8 mouse cellular contexts compared by ENCODE assay signal in genomic region chr4:41568682-41569410, GRCm38 (mm10). TPM values are rescaled to one million over a fixed set of nuclear protein-coding genes. Genes with fewer than 3 reads are reported as not detected.
DNase-seq lines count a peak whose midpoint lies in the region; ATAC-seq and TF ChIP-seq lines count a peak whose summit lies in the region.

No protein-coding gene starts in this region.

- peak overlapping the region; percentile 53 for H3K4me2 ChIP-seq in forebrain, embryonic 15.5 days (replicated peaks)
- peak overlapping the region; percentile 80 for H3K4me2 ChIP-seq in hindbrain, embryonic 14.5 days (replicated peaks)
- peak overlapping the region; percentile 73 for H3K4me2 ChIP-seq in midbrain, embryonic 11.5 days

- peaks cover 35% of the 10 kb centered on the region for H3K4me1 ChIP-seq in forebrain, embryonic 15.5 days
- H3K4me1 ChIP-seq in hindbrain, embryonic 14.5 days (replicated peaks; ENCODE audit: control insufficient read depth, insufficient read depth, low read length), result peaks cover 28% of the 10 kb centered on the region
- peaks cover 29% of the 10 kb centered on the region for H3K4me1 ChIP-seq in limb, embryonic 10.5 days
- peaks cover 25% of the 10 kb centered on the region for H3K4me1 ChIP-seq in midbrain, embryonic 11.5 days (ENCODE audit: control insufficient read depth, insufficient read depth, low read length)

- TF ChIP-seq CTCF in brain, embryonic 14.5 days (IDR thresholded peaks at IDR 0.05; ENCODE audit: borderline replicate concordance, extremely low read depth, insufficient read depth, insufficient read length), result no peak

- no peaks in the 10 kb centered on the region for H3K36me3 ChIP-seq in forebrain, embryonic 15.5 days
- no peaks in the 10 kb centered on the region for H3K36me3 ChIP-seq in hindbrain, embryonic 14.5 days (replicated peaks; ENCODE audit: control insufficient read depth, insufficient read depth)
- no peaks in the 10 kb centered on the region for H3K36me3 ChIP-seq in limb, embryonic 10.5 days
- H3K36me3 ChIP-seq in midbrain, embryonic 11.5 days (ENCODE audit: control insufficient read depth, insufficient read depth, low read length), result no peaks in the 10 kb centered on the region

- peak; percentile 44 for DNase-seq in kidney, adult 11 months
- no peak for DNase-seq in kidney, adult 9 months
- DNase-seq in brain, embryonic 14.5 days (ENCODE audit: low read depth), result peak; percentile 77
- peak; percentile 49 for DNase-seq in hindbrain, embryonic 14.5 days (ENCODE audit: low spot score)
- no peak for DNase-seq in limb, embryonic 10.5 days (ENCODE audit: low spot score)
- DNase-seq in midbrain, embryonic 11.5 days (ENCODE audit: low spot score, missing footprints), result peak; percentile 95
- peak; percentile 46 for DNase-seq in testis, postnatal 14 days (ENCODE audit: low spot score)

- peak overlapping the region; percentile 80 for H3K4me3 ChIP-seq in forebrain, embryonic 15.5 days
- peak overlapping the region; percentile 81 for H3K4me3 ChIP-seq in hindbrain, embryonic 14.5 days (replicated peaks; ENCODE audit: low read length)
- H3K4me3 ChIP-seq in limb, embryonic 10.5 days, result peak overlapping the region; percentile 80
- H3K4me3 ChIP-seq in midbrain, embryonic 11.5 days (ENCODE audit: low read depth, low read length), result peak overlapping the region; percentile 60

- ATAC-seq in forebrain, embryonic 15.5 days (replicated peaks), result peak; percentile 21
- peak; percentile 12 for ATAC-seq in hindbrain, embryonic 14.5 days (ENCODE audit: low FRiP score)
- ATAC-seq in midbrain, embryonic 11.5 days (ENCODE audit: low FRiP score), result peak; percentile 10; the same call in 1 of the 2 replicates

- no peaks in the 10 kb centered on the region for H3K9me3 ChIP-seq in forebrain, embryonic 15.5 days
- no peaks in the 10 kb centered on the region for H3K9me3 ChIP-seq in hindbrain, embryonic 14.5 days (ENCODE audit: control insufficient read depth, low read length)
- 0 out of 2 replicates have a peak, but pooled peaks cover 1% of the 10 kb centered on the region for H3K9me3 ChIP-seq in limb, embryonic 10.5 days (replicated peaks)
- H3K9me3 ChIP-seq in midbrain, embryonic 11.5 days (ENCODE audit: control insufficient read depth, low read length), result no peaks in the 10 kb centered on the region

- peak overlapping the region; percentile 81 for H3K9ac ChIP-seq in forebrain, embryonic 15.5 days (replicated peaks)
- peak overlapping the region; percentile 85 for H3K9ac ChIP-seq in hindbrain, embryonic 14.5 days
- H3K9ac ChIP-seq in midbrain, embryonic 11.5 days (ENCODE audit: low read length), result peak overlapping the region; percentile 59

- TF ChIP-seq POLR2A in brain, embryonic 14.5 days (IDR thresholded peaks at IDR 0.05; ENCODE audit: borderline replicate concordance, extremely low read depth, insufficient read depth, insufficient read length, poor library complexity, severe bottlenecking), result no peak

- H3K27me3 ChIP-seq in forebrain, embryonic 15.5 days, result no peaks in the 10 kb centered on the region
- H3K27me3 ChIP-seq in hindbrain, embryonic 14.5 days (ENCODE audit: control insufficient read depth, insufficient read depth, low read length), result no peaks in the 10 kb centered on the region
- peaks cover 51% of the 10 kb centered on the region for H3K27me3 ChIP-seq in limb, embryonic 10.5 days (ENCODE audit: low read depth, poor library complexity, severe bottlenecking)
- no peaks in the 10 kb centered on the region for H3K27me3 ChIP-seq in midbrain, embryonic 11.5 days (ENCODE audit: control insufficient read depth, insufficient read depth, low read length)

- WGBS in forebrain, embryonic 15.5 days, result under 1% methylated on average over 55 of the region's 58 CpGs
- WGBS in hindbrain, embryonic 14.5 days, result 1% methylated on average over 57 of the region's 58 CpGs
- 1% methylated on average over 58 of the region's 58 CpGs for WGBS in limb, embryonic 10.5 days
- under 1% methylated on average over 58 of the region's 58 CpGs for WGBS in midbrain, embryonic 11.5 days

- peak overlapping the region; percentile 92 for H3K27ac ChIP-seq in forebrain, embryonic 15.5 days (replicated peaks)
- peak overlapping the region; percentile 93 for H3K27ac ChIP-seq in hindbrain, embryonic 14.5 days
- peak overlapping the region; percentile 68; the same call in 1 of the 2 replicates for H3K27ac ChIP-seq in limb, embryonic 10.5 days
- peak overlapping the region; percentile 62 for H3K27ac ChIP-seq in midbrain, embryonic 11.5 days (ENCODE audit: low read depth, low read length)

RNA-seq across cellular contexts. Expression of gene Fam219a, which starts 0.5 kb away (rescaled TPM):
- 78.6 and 97.8 TPM in 2 replicates for polyA plus RNA-seq in brain, embryonic 14.5 days (2012; rRNA removed)
- polyA plus RNA-seq in forebrain, embryonic 15.5 days (2015; fragmentation: Nextera tagmentation; extraction: Ambion mirVana), result 14.3 and 14.7 TPM in 2 replicates
- polyA plus RNA-seq in hindbrain, embryonic 14.5 days (2014; fragmentation: Nextera tagmentation; extraction: Ambion mirVana), result 20.0 and 23.5 TPM in 2 replicates
- polyA plus RNA-seq in limb, embryonic 10.5 days (2016; fragmentation: Nextera tagmentation; extraction: Ambion mirVana), result 1.1 and 1.9 TPM in 2 replicates
- 8.5 and 8.8 TPM in 2 replicates for polyA plus RNA-seq in midbrain, embryonic 11.5 days (2014; fragmentation: Nextera tagmentation; extraction: Ambion mirVana)

RNA-seq across cellular contexts. Expression of gene Dnaic1, which starts 0.7 kb away (rescaled TPM):
- 2.3 and 2.8 TPM in 2 replicates for polyA plus RNA-seq in brain, embryonic 14.5 days (2012; rRNA removed)
- polyA plus RNA-seq in forebrain, embryonic 15.5 days (2015; fragmentation: Nextera tagmentation; extraction: Ambion mirVana), result 2.0 TPM in 2 replicates
- 2.0 and 2.3 TPM in 2 replicates for polyA plus RNA-seq in hindbrain, embryonic 14.5 days (2014; fragmentation: Nextera tagmentation; extraction: Ambion mirVana)
- polyA plus RNA-seq in limb, embryonic 10.5 days (2016; fragmentation: Nextera tagmentation; extraction: Ambion mirVana), result 0.93 and 1.7 TPM in 2 replicates
- 1.7 and 1.9 TPM in 2 replicates for polyA plus RNA-seq in midbrain, embryonic 11.5 days (2014; fragmentation: Nextera tagmentation; extraction: Ambion mirVana)

RNA-seq across cellular contexts. Expression of gene 1110017D15Rik, which starts 51.7 kb away (rescaled TPM):
- polyA plus RNA-seq in brain, embryonic 14.5 days (2012; rRNA removed), result 8.3 and 10.3 TPM in 2 replicates
- polyA plus RNA-seq in forebrain, embryonic 15.5 days (2015; fragmentation: Nextera tagmentation; extraction: Ambion mirVana), result 9.4 and 15.7 TPM in 2 replicates
- polyA plus RNA-seq in hindbrain, embryonic 14.5 days (2014; fragmentation: Nextera tagmentation; extraction: Ambion mirVana), result 19.5 and 24.2 TPM in 2 replicates
- polyA plus RNA-seq in limb, embryonic 10.5 days (2016; fragmentation: Nextera tagmentation; extraction: Ambion mirVana), result 4.3 and 7.3 TPM in 2 replicates
- 3.6 and 4.6 TPM in 2 replicates for polyA plus RNA-seq in midbrain, embryonic 11.5 days (2014; fragmentation: Nextera tagmentation; extraction: Ambion mirVana)

Comparison
In these comparisons a context has a peak if more than half of its experiments do, and no peak if none do; other contexts are left out.
1. DNase-seq: peak in kidney, adult 11 months (single experiment), brain, embryonic 14.5 days (single experiment), hindbrain, embryonic 14.5 days (single experiment), midbrain, embryonic 11.5 days (single experiment) and testis, postnatal 14 days (single experiment); none in kidney, adult 9 months (single experiment) and limb, embryonic 10.5 days (single experiment).
2. Peak in every context shown above with its lines, with median percentiles within 50 percentile points of each other: ATAC-seq, H3K27ac ChIP-seq, H3K4me2 ChIP-seq, H3K4me3 ChIP-seq and H3K9ac ChIP-seq.